Mouse (Mus musculus) embryo, embryonic 11.5 days (tissue): ENCODE data around the gene Gm26920.

Experiments used
- DNase-seq: peaks from one replicate; pipeline ENCODE4 v3.0.0-alpha.2; 2012; ENCODE audit warnings: low read depth, low spot score

The Gm26920 gene

GRCm38 (mm10) chr7:30060341-30060740, 29.9 kb downstream of the Gm26920 start:
- DNase-seq = no peak

GRCm38 (mm10) chr7:30053591-30053990, 36.6 kb downstream of the Gm26920 start:
- no peak for DNase-seq

GRCm38 (mm10) chr7:30050882-30051548, 39.2 kb downstream of the Gm26920 start, which contains the start of gene Zfp14:
Gene Zfp14, minus strand, starts transcription at chr7:30051380.
- DNase-seq = peak; percentile 76

- DNase-seq = no peak
These were observed 42.1 kb downstream of the Gm26920 start for GRCm38 (mm10) chr7:30048126-30048525.

- DNase-seq = no peak
These were observed 45.9 kb downstream of the Gm26920 start for GRCm38 (mm10) chr7:30044354-30044753.

- DNase-seq = no peak
These were observed 55.9 kb downstream of the Gm26920 start for GRCm38 (mm10) chr7:30034331-30034730.

- DNase-seq = no peak
These were observed 58.8 kb downstream of the Gm26920 start for GRCm38 (mm10) chr7:30031379-30031778.

- DNase-seq = no peak
These were observed 59.5 kb downstream of the Gm26920 start for GRCm38 (mm10) chr7:30030677-30031076.

GRCm38 (mm10) chr7:30028572-30028971, 61.6 kb downstream of the Gm26920 start:
- DNase-seq = no peak

- no peak for DNase-seq
These were observed 62.9 kb downstream of the Gm26920 start for GRCm38 (mm10) chr7:30027331-30027730.

- DNase-seq = no peak
These were observed 64.9 kb downstream of the Gm26920 start for GRCm38 (mm10) chr7:30025358-30025757.

- no peak for DNase-seq
These were observed 66.4 kb downstream of the Gm26920 start for GRCm38 (mm10) chr7:30023800-30024199.

GRCm38 (mm10) chr7:30023324-30023723, 66.9 kb downstream of the Gm26920 start:
- DNase-seq = no peak

GRCm38 (mm10) chr7:30019543-30019942, 70.7 kb downstream of the Gm26920 start:
- DNase-seq = no peak

GRCm38 (mm10) chr7:30017226-30017625, 73.0 kb downstream of the Gm26920 start:
- no peak for DNase-seq

GRCm38 (mm10) chr7:30012956-30013363, 77.2 kb downstream of the Gm26920 start:
- DNase-seq = peak; percentile 30

GRCm38 (mm10) chr7:30010551-30011195, 79.5 kb downstream of the Gm26920 start:
- no peak for DNase-seq

GRCm38 (mm10) chr7:30009321-30010085, 80.7 kb downstream of the Gm26920 start:
- DNase-seq = no peak

- no peak for DNase-seq
These were observed 82.1 kb downstream of the Gm26920 start for GRCm38 (mm10) chr7:30008020-30008690.

- DNase-seq = no peak
These were observed 82.6 kb downstream of the Gm26920 start for GRCm38 (mm10) chr7:30007601-30008000.
